Mouse (Mus musculus): ENCODE measurements around the gene Kif17. TPM values are rescaled to one million over a fixed set of nuclear protein-coding genes. Genes with fewer than 3 reads are reported as not detected.

The Kif17 gene
- polyA plus RNA-seq, 1 experiment from 2014 or later = 0.99 TPM

GRCm38 (mm10) chr4:138217441-138217840, 32.8 kb upstream of the Kif17 start:
- H3K36me3 ChIP-seq (ENCODE audit: control insufficient read depth, insufficient read depth, low read length) = peaks cover 13% of the 10 kb centered on the region
- under 1% methylated on average over 34 of the region's 36 CpGs for WGBS
- H3K4me2 ChIP-seq (replicated peaks; ENCODE audit: low read depth, low read length) = peak overlapping the region; percentile 73
- peaks cover 16% of the 10 kb centered on the region for H3K4me1 ChIP-seq (ENCODE audit: control insufficient read depth, insufficient read depth, low read length)
- no peaks in the 10 kb centered on the region for H3K9me3 ChIP-seq (ENCODE audit: control insufficient read depth, low read length)
- H3K27ac ChIP-seq (ENCODE audit: low read depth, low read length) = peak overlapping the region; percentile 76
- H3K27me3 ChIP-seq (ENCODE audit: control insufficient read depth, insufficient read depth, low read length) = no peaks in the 10 kb centered on the region
- ATAC-seq (ENCODE audit: low FRiP score, low TSS enrichment) = peak; percentile 21; the same call in 1 of the 2 replicates
- peak overlapping the region; percentile 98 for H3K9ac ChIP-seq (ENCODE audit: low read depth, low read length)
- H3K4me3 ChIP-seq (ENCODE audit: low read length) = peak overlapping the region; percentile 72

GRCm38 (mm10) chr4:138217951-138218685, 32.1 kb upstream of the Kif17 start:
- Histone ChIP-seq H3K9ac (ENCODE audit: low read depth, low read length) (peak overlapping the region; percentile 98), H3K27me3 (ENCODE audit: control insufficient read depth, insufficient read depth, low read length) (no peaks in the 10 kb centered on the region), H3K4me2 (replicated peaks; ENCODE audit: low read depth, low read length) (peak overlapping the region; percentile 73), H3K36me3 (ENCODE audit: control insufficient read depth, insufficient read depth, low read length) (peaks cover 20% of the 10 kb centered on the region), H3K4me3 (ENCODE audit: low read length) (peak overlapping the region; percentile 72), H3K9me3 (ENCODE audit: control insufficient read depth, low read length) (no peaks in the 10 kb centered on the region), H3K4me1 (ENCODE audit: control insufficient read depth, insufficient read depth, low read length) (peaks cover 16% of the 10 kb centered on the region), H3K27ac (ENCODE audit: low read depth, low read length) (no peak overlapping the region)
- no peak for ATAC-seq (ENCODE audit: low FRiP score, low TSS enrichment)
- WGBS = 77% methylated on average over 11 of the region's 11 CpGs

DNA sequence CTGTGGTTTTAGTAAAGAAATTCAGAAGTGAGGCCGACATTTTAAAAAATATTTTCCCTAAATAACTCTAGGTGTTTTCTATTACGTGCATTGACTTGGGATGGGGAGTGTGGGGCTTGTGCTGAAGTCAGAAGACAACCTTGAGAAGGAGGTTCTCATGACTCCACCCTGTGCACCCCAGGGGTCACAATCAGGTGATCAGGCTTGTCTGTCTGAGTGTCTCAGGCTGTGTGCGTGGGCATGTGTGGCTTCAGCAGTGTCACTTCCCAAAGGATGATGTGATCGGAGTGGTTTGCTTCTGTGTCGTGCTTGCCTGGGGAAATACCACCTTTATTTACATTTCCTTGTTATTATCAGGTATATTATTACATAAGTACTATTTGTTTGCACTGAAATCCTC, 30.9 kb upstream of the Kif17 start:
- Histone ChIP-seq H3K27ac (ENCODE audit: low read depth, low read length) (no peak overlapping the region), H3K4me2 (replicated peaks; ENCODE audit: low read depth, low read length) (no peak overlapping the region), H3K36me3 (ENCODE audit: control insufficient read depth, insufficient read depth, low read length) (peaks cover 32% of the 10 kb centered on the region), H3K4me1 (ENCODE audit: control insufficient read depth, insufficient read depth, low read length) (peaks cover 16% of the 10 kb centered on the region), H3K27me3 (ENCODE audit: control insufficient read depth, insufficient read depth, low read length) (no peaks in the 10 kb centered on the region), H3K4me3 (ENCODE audit: low read length) (no peak overlapping the region), H3K9me3 (ENCODE audit: control insufficient read depth, low read length) (no peaks in the 10 kb centered on the region), H3K9ac (ENCODE audit: low read depth, low read length) (no peak overlapping the region)
- WGBS = 85% methylated on average over 5 of the region's 5 CpGs
- ATAC-seq (ENCODE audit: low FRiP score, low TSS enrichment) = no peak

- Histone ChIP-seq H3K4me1 (ENCODE audit: control insufficient read depth, insufficient read depth, low read length) (peaks cover 13% of the 10 kb centered on the region), H3K27ac (ENCODE audit: low read depth, low read length) (no peak overlapping the region), H3K4me2 (replicated peaks; ENCODE audit: low read depth, low read length) (no peak overlapping the region), H3K4me3 (ENCODE audit: low read length) (no peak overlapping the region), H3K9me3 (ENCODE audit: control insufficient read depth, low read length) (no peaks in the 10 kb centered on the region), H3K27me3 (ENCODE audit: control insufficient read depth, insufficient read depth, low read length) (no peaks in the 10 kb centered on the region), H3K9ac (ENCODE audit: low read depth, low read length) (no peak overlapping the region), H3K36me3 (ENCODE audit: control insufficient read depth, insufficient read depth, low read length) (peaks cover 46% of the 10 kb centered on the region)
- no peak for ATAC-seq (ENCODE audit: low FRiP score, low TSS enrichment)
- 80% methylated on average over 7 of the region's 7 CpGs for WGBS
These were observed 29.5 kb upstream of the Kif17 start for GRCm38 (mm10) chr4:138220761-138221160.

GRCm38 (mm10) chr4:138221406-138221805, 28.8 kb upstream of the Kif17 start:
- peaks cover 52% of the 10 kb centered on the region for H3K36me3 ChIP-seq (ENCODE audit: control insufficient read depth, insufficient read depth, low read length)
- H3K9ac ChIP-seq (ENCODE audit: low read depth, low read length) = no peak overlapping the region
- ATAC-seq (ENCODE audit: low FRiP score, low TSS enrichment) = no peak

GRCm38 (mm10) chr4:138222396-138222795, 27.8 kb upstream of the Kif17 start:
- WGBS = 85% methylated on average over 5 of the region's 5 CpGs
- Histone ChIP-seq H3K9me3 (ENCODE audit: control insufficient read depth, low read length) (no peaks in the 10 kb centered on the region), H3K4me3 (ENCODE audit: low read length) (no peak overlapping the region), H3K4me1 (ENCODE audit: control insufficient read depth, insufficient read depth, low read length) (peaks cover 12% of the 10 kb centered on the region), H3K36me3 (ENCODE audit: control insufficient read depth, insufficient read depth, low read length) (peaks cover 59% of the 10 kb centered on the region), H3K4me2 (replicated peaks; ENCODE audit: low read depth, low read length) (no peak overlapping the region), H3K27ac (ENCODE audit: low read depth, low read length) (no peak overlapping the region), H3K9ac (ENCODE audit: low read depth, low read length) (no peak overlapping the region), H3K27me3 (ENCODE audit: control insufficient read depth, insufficient read depth, low read length) (no peaks in the 10 kb centered on the region)
- ATAC-seq (ENCODE audit: low FRiP score, low TSS enrichment) = no peak

More at GRCm38 (mm10) chr4:138221406-138221805, 28.8 kb upstream of the Kif17 start:
- no peaks in the 10 kb centered on the region for H3K27me3 ChIP-seq (ENCODE audit: control insufficient read depth, insufficient read depth, low read length)
- no peaks in the 10 kb centered on the region for H3K9me3 ChIP-seq (ENCODE audit: control insufficient read depth, low read length)
- WGBS = 87% methylated on average over 5 of the region's 5 CpGs
- no peak overlapping the region for H3K4me3 ChIP-seq (ENCODE audit: low read length)
- peaks cover 12% of the 10 kb centered on the region for H3K4me1 ChIP-seq (ENCODE audit: control insufficient read depth, insufficient read depth, low read length)
- H3K27ac ChIP-seq (ENCODE audit: low read depth, low read length) = no peak overlapping the region
- no peak overlapping the region for H3K4me2 ChIP-seq (replicated peaks; ENCODE audit: low read depth, low read length)

DNA sequence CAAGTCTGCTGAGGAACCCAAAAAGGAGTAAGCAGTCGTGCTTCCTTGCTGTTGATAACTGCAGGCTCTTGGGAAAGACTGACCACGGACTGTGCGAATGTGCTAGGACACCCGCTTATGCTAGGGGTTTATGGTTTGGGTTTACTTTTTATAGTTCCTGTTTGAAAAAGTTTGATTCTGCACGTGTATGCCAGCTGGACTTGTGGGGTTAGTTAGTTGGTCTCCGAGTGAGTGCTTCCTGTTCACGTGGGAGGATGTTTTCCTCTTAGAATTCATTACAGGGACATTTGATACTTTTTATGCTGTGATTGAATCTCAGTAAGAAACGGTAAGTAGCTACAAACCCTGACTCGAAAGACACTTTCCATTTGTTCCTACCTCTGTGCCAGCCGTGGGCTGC, 26.6 kb upstream of the Kif17 start:
- 52% methylated on average over 10 of the region's 10 CpGs for WGBS
- H3K36me3 ChIP-seq (ENCODE audit: control insufficient read depth, insufficient read depth, low read length) = peaks cover 71% of the 10 kb centered on the region
- H3K4me3 ChIP-seq (ENCODE audit: low read length) = no peak overlapping the region

DNA sequence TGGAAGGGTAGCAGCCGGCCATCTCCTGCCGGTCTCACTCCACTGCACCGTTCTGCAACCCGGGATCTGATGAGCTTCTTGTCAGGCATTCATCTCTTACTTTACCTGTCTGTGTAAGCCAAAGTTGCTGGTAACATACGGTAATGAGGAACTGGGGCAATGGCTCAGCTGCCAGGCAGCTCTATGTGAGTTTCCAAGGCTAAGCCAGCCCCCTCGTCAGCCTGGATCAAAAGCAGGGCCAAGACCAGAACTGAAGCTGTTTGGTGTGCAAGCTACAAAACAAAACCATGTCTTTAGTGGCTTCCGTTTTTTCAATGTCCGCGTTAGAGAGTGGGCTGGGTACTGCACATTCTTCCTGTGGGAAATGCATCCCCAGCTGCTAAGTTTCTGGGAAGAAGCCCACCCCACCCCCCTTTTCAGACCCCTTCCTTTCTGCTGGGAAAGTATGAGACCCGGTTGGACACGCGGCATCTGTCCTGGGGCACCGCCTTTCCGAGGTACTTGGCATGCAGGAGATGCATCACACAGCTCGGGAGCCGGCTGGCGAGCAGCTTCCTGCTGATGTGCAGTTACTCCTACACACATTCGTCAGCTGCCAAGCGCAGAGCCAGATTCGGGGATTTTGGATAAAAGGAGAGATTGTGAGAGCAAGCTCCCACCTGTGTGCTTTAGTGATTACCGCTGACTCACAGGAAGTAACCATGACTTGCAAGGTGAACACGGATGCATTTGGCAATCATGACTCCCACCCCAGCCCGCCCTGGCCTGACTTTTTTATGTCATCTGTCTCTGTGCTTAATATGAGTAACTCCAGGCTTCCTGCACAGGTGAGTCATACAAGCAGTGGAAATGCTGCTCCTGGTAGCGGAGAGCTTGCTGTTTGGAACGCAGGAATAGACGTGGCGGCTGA, 3.2 kb upstream of the Kif17 start:
- WGBS = 66% methylated on average over 27 of the region's 27 CpGs
- peaks cover 13% of the 10 kb centered on the region for H3K27me3 ChIP-seq (ENCODE audit: control insufficient read depth, insufficient read depth, low read length)
- ATAC-seq (ENCODE audit: low FRiP score, low TSS enrichment) = no peak
- H3K9me3 ChIP-seq (ENCODE audit: control insufficient read depth, low read length) = no peaks in the 10 kb centered on the region
- H3K36me3 ChIP-seq (ENCODE audit: control insufficient read depth, insufficient read depth, low read length) = peaks cover 50% of the 10 kb centered on the region
- H3K4me3 ChIP-seq (ENCODE audit: low read length) = no peak overlapping the region
- no peak overlapping the region for H3K4me2 ChIP-seq (replicated peaks; ENCODE audit: low read depth, low read length)
- H3K4me1 ChIP-seq (ENCODE audit: control insufficient read depth, insufficient read depth, low read length) = peaks cover 15% of the 10 kb centered on the region
- H3K9ac ChIP-seq (ENCODE audit: low read depth, low read length) = no peak overlapping the region
- no peak overlapping the region for H3K27ac ChIP-seq (ENCODE audit: low read depth, low read length)

More for the DNA sequence above, 26.6 kb upstream of the Kif17 start:
- Histone ChIP-seq H3K9me3 (ENCODE audit: control insufficient read depth, low read length) (no peaks in the 10 kb centered on the region), H3K27me3 (ENCODE audit: control insufficient read depth, insufficient read depth, low read length) (no peaks in the 10 kb centered on the region), H3K9ac (ENCODE audit: low read depth, low read length) (no peak overlapping the region), H3K27ac (ENCODE audit: low read depth, low read length) (no peak overlapping the region), H3K4me2 (replicated peaks; ENCODE audit: low read depth, low read length) (no peak overlapping the region), H3K4me1 (ENCODE audit: control insufficient read depth, insufficient read depth, low read length) (peaks cover 4% of the 10 kb centered on the region; the same call in 1 of the 2 replicates)
- ATAC-seq (ENCODE audit: low FRiP score, low TSS enrichment) = no peak
